Mouse (Mus musculus): ENCODE results near the gene Fam69b. TPM values are rescaled to one million over a fixed set of nuclear protein-coding genes. Genes with fewer than 3 reads are reported as not detected.
A peak's percentile ranks its signal among the peaks of the same experiment; 100 is the strongest.

Gene Fam69b
- polyA plus RNA-seq, 1 experiment from 2014 or later, result 44.0 TPM

- Histone ChIP-seq H3K9ac (no peak overlapping the region), H3K4me3 (replicated peaks) (no peak overlapping the region), H3K4me2 (replicated peaks) (no peak overlapping the region), H3K36me3 (peaks cover 36% of the 10 kb centered on the region), H3K9me3 (replicated peaks) (no peaks in the 10 kb centered on the region), H3K27me3 (no peaks in the 10 kb centered on the region), H3K27ac (replicated peaks) (no peak overlapping the region), H3K4me1 (peaks cover 25% of the 10 kb centered on the region)
- no peak for ATAC-seq (ENCODE audit: insufficient number of reproducible peaks, low FRiP score, low TSS enrichment, low read depth)
- 75% methylated on average over 16 of the region's 16 CpGs for WGBS
These were observed 4.5 kb downstream of the Fam69b start for GRCm38 (mm10) chr2:26632541-26633395.

GRCm38 (mm10) chr2:26633953-26634530, 5.8 kb downstream of the Fam69b start:
- Histone ChIP-seq H3K9me3 (replicated peaks) (no peaks in the 10 kb centered on the region), H3K36me3 (peaks cover 47% of the 10 kb centered on the region), H3K27ac (replicated peaks) (no peak overlapping the region), H3K4me2 (replicated peaks) (no peak overlapping the region), H3K4me3 (replicated peaks) (no peak overlapping the region), H3K4me1 (peaks cover 29% of the 10 kb centered on the region), H3K9ac (no peak overlapping the region), H3K27me3 (no peaks in the 10 kb centered on the region)
- ATAC-seq (ENCODE audit: insufficient number of reproducible peaks, low FRiP score, low TSS enrichment, low read depth), result no peak
- 64% methylated on average over 4 of the region's 4 CpGs for WGBS

- no peak overlapping the region for H3K4me2 ChIP-seq (replicated peaks)
- no peaks in the 10 kb centered on the region for H3K9me3 ChIP-seq (replicated peaks)
- peaks cover 23% of the 10 kb centered on the region for H3K4me1 ChIP-seq
- H3K27ac ChIP-seq (replicated peaks), result no peak overlapping the region; the same call in 1 of the 2 replicates
- no peak for ATAC-seq (ENCODE audit: insufficient number of reproducible peaks, low FRiP score, low TSS enrichment, low read depth)
- H3K36me3 ChIP-seq, result peaks cover 47% of the 10 kb centered on the region
- 59% methylated on average over 12 of the region's 12 CpGs for WGBS
- H3K4me3 ChIP-seq (replicated peaks), result no peak overlapping the region
- H3K9ac ChIP-seq, result no peak overlapping the region
- H3K27me3 ChIP-seq, result no peaks in the 10 kb centered on the region
These were observed 6.6 kb downstream of the Fam69b start for GRCm38 (mm10) chr2:26634629-26635488.

- 73% methylated on average over 21 of the region's 21 CpGs for WGBS
- Histone ChIP-seq H3K36me3 (peaks cover 47% of the 10 kb centered on the region), H3K27me3 (no peaks in the 10 kb centered on the region), H3K4me1 (peaks cover 28% of the 10 kb centered on the region), H3K27ac (replicated peaks) (no peak overlapping the region), H3K4me3 (replicated peaks) (no peak overlapping the region), H3K9me3 (replicated peaks) (no peaks in the 10 kb centered on the region), H3K9ac (no peak overlapping the region), H3K4me2 (replicated peaks) (no peak overlapping the region)
- no peak for ATAC-seq (ENCODE audit: insufficient number of reproducible peaks, low FRiP score, low TSS enrichment, low read depth)
These were observed 7.5 kb downstream of the Fam69b start for GRCm38 (mm10) chr2:26635489-26636324.

GRCm38 (mm10) chr2:26636325-26636635, 8.0 kb downstream of the Fam69b start:
- H3K9ac ChIP-seq, result no peak overlapping the region
- no peak for ATAC-seq (ENCODE audit: insufficient number of reproducible peaks, low FRiP score, low TSS enrichment, low read depth)
- no peak overlapping the region for H3K4me3 ChIP-seq (replicated peaks)
- WGBS, result 61% methylated on average over 2 of the region's 2 CpGs
- H3K4me1 ChIP-seq, result peaks cover 29% of the 10 kb centered on the region
- no peaks in the 10 kb centered on the region for H3K9me3 ChIP-seq (replicated peaks)
- no peaks in the 10 kb centered on the region for H3K27me3 ChIP-seq
- no peak overlapping the region for H3K27ac ChIP-seq (replicated peaks)
- no peak overlapping the region for H3K4me2 ChIP-seq (replicated peaks)
- H3K36me3 ChIP-seq, result peaks cover 47% of the 10 kb centered on the region

- ATAC-seq (ENCODE audit: insufficient number of reproducible peaks, low FRiP score, low TSS enrichment, low read depth), result no peak
- H3K4me3 ChIP-seq (replicated peaks), result no peak overlapping the region
- peaks cover 29% of the 10 kb centered on the region for H3K4me1 ChIP-seq
- peaks cover 47% of the 10 kb centered on the region for H3K36me3 ChIP-seq
- WGBS, result 77% methylated on average over 4 of the region's 4 CpGs
- no peaks in the 10 kb centered on the region for H3K9me3 ChIP-seq (replicated peaks)
- no peak overlapping the region for H3K27ac ChIP-seq (replicated peaks)
- H3K4me2 ChIP-seq (replicated peaks), result no peak overlapping the region
- H3K9ac ChIP-seq, result no peak overlapping the region
- H3K27me3 ChIP-seq, result no peaks in the 10 kb centered on the region
These were observed 9.2 kb downstream of the Fam69b start for GRCm38 (mm10) chr2:26637316-26637932.

- H3K9me3 ChIP-seq (replicated peaks), result no peaks in the 10 kb centered on the region
- H3K4me3 ChIP-seq (replicated peaks), result peak overlapping the region; percentile 94; the same call in 1 of the 2 replicates
- H3K36me3 ChIP-seq, result peaks cover 47% of the 10 kb centered on the region
- peaks cover 29% of the 10 kb centered on the region for H3K4me1 ChIP-seq
- no peak for ATAC-seq (ENCODE audit: insufficient number of reproducible peaks, low FRiP score, low TSS enrichment, low read depth)
- no peak overlapping the region for H3K27ac ChIP-seq (replicated peaks)
- no peaks in the 10 kb centered on the region for H3K27me3 ChIP-seq
- 81% methylated on average over 5 of the region's 5 CpGs for WGBS
- H3K9ac ChIP-seq, result no peak overlapping the region
- H3K4me2 ChIP-seq (replicated peaks), result peak overlapping the region; percentile 76
These were observed 9.8 kb downstream of the Fam69b start for GRCm38 (mm10) chr2:26638039-26638438.

GRCm38 (mm10) chr2:26638572-26638971, 10.3 kb downstream of the Fam69b start:
- peak overlapping the region; percentile 76 for H3K4me2 ChIP-seq (replicated peaks)
- peaks cover 47% of the 10 kb centered on the region for H3K36me3 ChIP-seq
- peak overlapping the region; percentile 96; the same call in 1 of the 2 replicates for H3K9ac ChIP-seq
- H3K4me3 ChIP-seq (replicated peaks), result peak overlapping the region; percentile 94
- no peaks in the 10 kb centered on the region for H3K27me3 ChIP-seq
- H3K4me1 ChIP-seq, result peaks cover 29% of the 10 kb centered on the region
- 0 out of 2 replicates have a peak overlapping the region, but pooled peaks have one; percentile 17 for H3K27ac ChIP-seq (replicated peaks)
- no peak for ATAC-seq (ENCODE audit: insufficient number of reproducible peaks, low FRiP score, low TSS enrichment, low read depth)
- 70% methylated on average over 5 of the region's 5 CpGs for WGBS
- no peaks in the 10 kb centered on the region for H3K9me3 ChIP-seq (replicated peaks)

GRCm38 (mm10) chr2:26639083-26639482, 10.8 kb downstream of the Fam69b start:
- Histone ChIP-seq H3K9me3 (replicated peaks) (no peaks in the 10 kb centered on the region), H3K4me2 (replicated peaks) (peak overlapping the region; percentile 76), H3K27me3 (no peaks in the 10 kb centered on the region), H3K36me3 (peaks cover 47% of the 10 kb centered on the region), H3K4me1 (peaks cover 29% of the 10 kb centered on the region), H3K9ac (peak overlapping the region; percentile 96), H3K27ac (replicated peaks) (0 out of 2 replicates have a peak overlapping the region, but pooled peaks have one; percentile 17), H3K4me3 (replicated peaks) (peak overlapping the region; percentile 94)
- 4% methylated on average over 8 of the region's 8 CpGs for WGBS
- ATAC-seq (ENCODE audit: insufficient number of reproducible peaks, low FRiP score, low TSS enrichment, low read depth), result no peak
